Mouse (Mus musculus): ENCODE data around the gene Dlgap5.

The Dlgap5 gene

GRCm38 (mm10) chr14:47395007-47395406 is 23.2 kb downstream of the Dlgap5 start:
- no peak for DNase-seq

- DNase-seq: no peak
Measured at GRCm38 (mm10) chr14:47393354-47394094, 24.7 kb downstream of the Dlgap5 start.

DNA sequence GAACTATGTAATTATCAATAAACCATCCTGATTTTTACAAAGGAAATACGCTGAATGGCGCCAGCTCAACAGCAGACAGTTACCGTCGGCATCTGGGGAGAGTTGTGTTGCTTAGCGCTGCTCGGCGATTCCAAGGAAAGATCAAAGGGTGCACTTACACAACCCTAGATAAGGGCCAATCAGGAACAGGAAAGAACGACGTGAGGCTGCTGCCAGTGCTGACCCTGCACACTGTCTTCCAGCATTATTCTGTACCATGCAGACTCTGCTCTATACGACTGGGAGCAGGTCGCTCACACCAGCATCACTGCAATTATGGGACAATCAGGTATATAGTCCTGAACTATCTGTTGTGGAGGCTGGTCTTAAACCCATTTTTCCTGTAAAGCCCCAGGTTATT is 32.1 kb downstream of the Dlgap5 start:
- DNase-seq: no peak

- no peak for DNase-seq
Measured at GRCm38 (mm10) chr14:47384653-47385052, 33.6 kb downstream of the Dlgap5 start.

GRCm38 (mm10) chr14:47383911-47384310 is 34.3 kb downstream of the Dlgap5 start:
- no peak for DNase-seq

- no peak for DNase-seq
Measured at GRCm38 (mm10) chr14:47378336-47378735, 39.9 kb downstream of the Dlgap5 start.

- DNase-seq: no peak
Measured at GRCm38 (mm10) chr14:47376526-47376925, 41.7 kb downstream of the Dlgap5 start.

DNA sequence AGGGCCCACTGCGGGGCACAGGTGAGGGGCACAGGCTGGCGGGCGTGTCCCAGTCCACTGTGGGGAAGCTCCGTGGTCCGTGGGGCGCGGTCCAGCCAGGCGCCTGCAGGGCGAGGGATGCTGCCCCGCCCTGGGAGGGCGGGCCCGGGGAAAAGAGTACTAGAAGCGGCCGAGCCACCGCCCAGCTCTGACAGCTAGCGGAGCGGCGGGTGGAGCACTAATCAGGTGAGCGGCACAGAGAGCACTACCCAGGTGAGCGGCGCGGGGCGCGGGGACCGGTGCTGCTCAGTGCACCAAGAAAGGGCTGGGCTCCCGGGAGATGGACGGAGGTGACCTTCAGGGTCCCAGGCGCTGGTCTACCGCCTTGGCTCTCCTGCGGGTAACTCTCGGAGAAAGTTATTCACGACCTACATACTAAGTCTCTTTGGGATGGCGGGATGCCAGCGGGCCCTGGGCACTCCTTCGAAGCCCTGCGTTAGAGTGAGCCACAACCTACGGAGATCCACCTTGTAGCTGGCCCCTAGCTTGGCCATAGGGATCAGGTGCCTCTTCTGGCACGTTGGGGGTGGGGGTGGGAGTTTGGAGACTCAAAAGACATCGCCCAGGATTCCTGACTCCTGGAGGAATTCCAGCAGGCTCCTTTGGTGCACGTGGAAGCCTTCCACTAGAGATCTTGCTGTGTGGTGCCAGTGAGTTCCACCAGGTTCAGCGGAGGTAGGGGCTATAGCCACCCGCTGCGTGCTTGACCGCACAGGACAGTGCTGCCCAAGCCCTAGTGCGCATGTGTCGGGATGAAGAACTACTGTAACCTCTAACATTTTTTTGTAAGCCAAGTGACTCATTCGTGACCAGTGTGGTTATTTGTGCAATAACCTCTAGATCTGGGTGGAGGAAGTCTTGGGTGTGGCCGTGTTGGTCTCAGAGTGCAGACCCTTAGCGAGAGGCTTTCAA is 44.2 kb downstream of the Dlgap5 start:
- peak; percentile 41 for DNase-seq

GRCm38 (mm10) chr14:47371689-47372088 is 46.5 kb downstream of the Dlgap5 start:
- no peak for DNase-seq

- no peak for DNase-seq
Measured at GRCm38 (mm10) chr14:47370790-47371189, 47.4 kb downstream of the Dlgap5 start.

DNA sequence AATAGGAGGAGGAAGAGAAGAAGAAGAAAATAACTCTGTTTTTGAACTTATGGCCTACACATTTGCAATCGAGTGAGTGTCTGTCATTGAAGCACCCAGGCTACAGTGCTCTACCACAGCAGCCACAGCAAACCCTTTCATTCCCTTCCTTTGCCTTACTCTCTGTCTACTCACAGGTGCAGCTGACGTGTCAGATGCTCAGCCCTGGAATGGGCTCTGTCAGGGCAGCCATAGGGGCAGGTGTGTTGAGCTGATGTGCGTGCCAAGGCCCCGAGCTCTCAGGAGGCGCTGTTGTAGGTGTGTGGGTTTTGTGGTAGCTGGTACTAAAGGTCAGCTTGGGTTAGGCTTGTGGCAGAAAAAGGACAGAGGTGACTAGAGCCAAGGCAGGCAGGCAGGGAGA is 48.5 kb downstream of the Dlgap5 start:
- DNase-seq: peak; percentile 57

GRCm38 (mm10) chr14:47367461-47367860 is 50.7 kb downstream of the Dlgap5 start, which contains the start of gene Lgals3:
Gene Lgals3 (plus strand): TSS chr14:47367751.
- DNase-seq: peak; percentile 45

GRCm38 (mm10) chr14:47366881-47367321 is 51.3 kb downstream of the Dlgap5 start:
- peak; percentile 53 for DNase-seq

GRCm38 (mm10) chr14:47364742-47365449 is 53.3 kb downstream of the Dlgap5 start:
- peak; percentile 65 for DNase-seq

DNA sequence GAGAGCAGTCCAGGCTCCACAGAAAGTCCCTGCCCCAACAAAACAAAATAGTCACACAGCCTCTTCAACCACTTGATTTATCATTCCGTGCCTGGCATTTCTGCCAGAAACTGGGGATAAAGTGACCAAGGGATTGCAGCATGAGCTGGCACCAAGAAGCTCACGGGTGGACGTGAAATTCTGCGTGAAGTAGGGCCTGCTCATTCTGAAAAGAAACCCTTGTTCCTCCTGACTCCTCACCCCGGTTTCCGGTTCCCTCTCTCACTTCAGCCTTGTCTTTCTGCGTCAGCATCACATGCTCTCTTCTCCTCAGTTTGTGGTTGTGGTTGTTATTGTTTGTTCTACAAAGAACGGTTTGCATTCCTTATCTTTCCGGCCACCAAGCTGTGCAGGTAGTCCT is 56.3 kb downstream of the Dlgap5 start:
- no peak for DNase-seq

DNA sequence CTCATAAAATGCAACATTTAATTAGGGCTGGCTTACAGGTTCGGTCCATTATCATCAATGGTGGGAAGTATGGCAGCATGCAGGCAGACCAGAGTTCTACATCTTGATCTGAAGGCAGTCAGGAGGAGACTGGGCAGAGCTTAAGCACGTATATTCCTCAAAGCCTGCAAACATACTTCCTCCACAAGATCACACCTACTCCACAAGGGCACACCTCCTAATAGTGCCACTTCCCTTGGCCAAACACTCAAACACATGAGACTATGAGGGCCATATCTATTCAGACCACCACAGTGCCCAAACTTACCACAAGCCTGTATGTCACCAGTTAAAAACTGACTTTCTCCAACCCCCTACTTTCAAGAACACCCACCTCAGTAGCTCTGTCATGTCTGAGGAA is 56.8 kb downstream of the Dlgap5 start:
- no peak for DNase-seq

GRCm38 (mm10) chr14:47359610-47360009 is 58.6 kb downstream of the Dlgap5 start:
- no peak for DNase-seq

GRCm38 (mm10) chr14:47356622-47357021 is 61.6 kb downstream of the Dlgap5 start:
- DNase-seq: no peak

GRCm38 (mm10) chr14:47354948-47355347 is 63.3 kb downstream of the Dlgap5 start:
- DNase-seq: no peak

DNA sequence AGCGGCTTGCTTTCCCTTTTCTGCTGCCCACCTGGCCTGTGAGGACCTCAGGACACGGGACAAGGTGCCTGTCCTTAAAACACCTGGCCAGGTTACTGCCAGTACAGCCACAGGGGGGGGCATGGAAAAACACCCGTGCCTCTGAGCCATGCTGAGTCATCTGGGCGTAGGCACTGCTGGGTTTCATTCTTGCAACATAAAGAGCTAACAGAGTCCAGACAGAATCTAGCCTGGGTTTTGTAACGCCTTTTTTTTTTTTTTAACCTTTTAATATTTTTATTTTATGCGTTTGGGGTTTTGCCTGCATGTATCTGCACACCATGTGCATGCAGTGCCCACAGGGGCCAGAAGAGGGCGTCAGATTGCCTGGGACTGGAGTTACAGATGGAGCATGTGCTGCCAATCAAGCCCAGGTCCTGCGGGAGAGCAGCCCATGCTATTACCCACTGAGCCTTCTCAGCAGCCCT is 64.1 kb downstream of the Dlgap5 start:
- DNase-seq: peak; percentile 42

GRCm38 (mm10) chr14:47353240-47353639 is 65.0 kb downstream of the Dlgap5 start:
- no peak for DNase-seq

DNA sequence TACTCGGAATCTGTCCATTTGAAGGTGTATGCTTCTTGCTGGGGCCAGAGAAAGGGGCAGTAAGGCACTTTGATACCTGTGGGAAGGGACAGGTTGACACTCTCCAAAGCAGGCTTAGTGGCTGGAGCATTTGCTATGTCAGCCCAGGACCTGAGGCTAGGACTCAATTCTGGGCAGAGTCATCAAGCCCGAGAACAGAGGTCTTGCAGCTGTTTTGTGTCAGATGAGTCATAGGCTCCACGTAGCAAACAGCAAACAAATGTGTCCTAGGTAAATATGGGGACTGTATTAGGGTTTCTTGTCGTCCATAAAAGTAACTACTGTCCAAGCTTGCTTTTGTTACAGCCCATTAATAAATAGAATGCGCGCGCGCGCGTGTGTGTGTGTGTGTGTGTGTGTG is 65.9 kb downstream of the Dlgap5 start:
- no peak for DNase-seq

GRCm38 (mm10) chr14:47350974-47351373 is 67.2 kb downstream of the Dlgap5 start:
- no peak for DNase-seq

All from thymus, postnatal 4 days (tissue).